In genomic region chr10:77089336-77089735, GRCm38 (mm10) we compare ENCODE assay signal across 8 mouse cellular contexts. TPM values are rescaled to one million over a fixed set of nuclear protein-coding genes. Genes with fewer than 3 reads are reported as not detected.
DNase-seq lines count a peak whose midpoint lies in the region; ATAC-seq and TF ChIP-seq lines count a peak whose summit lies in the region.

No protein-coding gene starts in this region.

- H3K4me1 ChIP-seq in limb, embryonic 14.5 days (ENCODE audit: control insufficient read depth, insufficient read depth, low read length) = no peaks in the 10 kb centered on the region
- no peaks in the 10 kb centered on the region for H3K4me1 ChIP-seq in limb, embryonic 10.5 days
- peaks cover 10% of the 10 kb centered on the region for H3K4me1 ChIP-seq in embryonic facial prominence, embryonic 15.5 days
- H3K4me1 ChIP-seq in kidney, embryonic 14.5 days (ENCODE audit: control insufficient read depth, insufficient read depth, low read length) = 0 out of 2 replicates have a peak, but pooled peaks cover 3% of the 10 kb centered on the region
- H3K4me1 ChIP-seq in midbrain, embryonic 14.5 days (ENCODE audit: control insufficient read depth, insufficient read depth, low read length) = no peaks in the 10 kb centered on the region
- no peaks in the 10 kb centered on the region for H3K4me1 ChIP-seq in thymus, adult 2 months (replicated peaks; ENCODE audit: control insufficient read depth, insufficient read depth, low read length)
- H3K4me1 ChIP-seq in cerebellum, adult 2 months (ENCODE audit: control insufficient read depth, insufficient read depth, low read length) = peaks cover 5% of the 10 kb centered on the region

- ATAC-seq in limb, embryonic 14.5 days (ENCODE audit: low FRiP score, low read depth) = no peak
- ATAC-seq in embryonic facial prominence, embryonic 15.5 days (ENCODE audit: insufficient number of reproducible peaks, low FRiP score, low TSS enrichment, low read depth) = 0 out of 2 replicates have a peak, but pooled peaks have one; percentile 52
- peak; percentile 50; the same call in 1 of the 2 replicates for ATAC-seq in kidney, embryonic 14.5 days (ENCODE audit: low FRiP score, low TSS enrichment)
- no peak for ATAC-seq in midbrain, embryonic 14.5 days (ENCODE audit: low FRiP score, low TSS enrichment)
- no peak for ATAC-seq in activated CD4-positive, CD25-positive, alpha-beta regulatory T cell, adult 4 months

- peaks cover 7% of the 10 kb centered on the region; the same call in 1 of the 2 replicates for H3K36me3 ChIP-seq in limb, embryonic 14.5 days (ENCODE audit: control insufficient read depth, insufficient read depth, low read length)
- H3K36me3 ChIP-seq in limb, embryonic 10.5 days = peaks cover 63% of the 10 kb centered on the region
- H3K36me3 ChIP-seq in embryonic facial prominence, embryonic 15.5 days = peaks cover 8% of the 10 kb centered on the region; the same call in 1 of the 2 replicates
- peaks cover 26% of the 10 kb centered on the region for H3K36me3 ChIP-seq in kidney, embryonic 14.5 days (ENCODE audit: control insufficient read depth, insufficient read depth, low read length)
- H3K36me3 ChIP-seq in midbrain, embryonic 14.5 days (ENCODE audit: control insufficient read depth, insufficient read depth, low read length) = no peaks in the 10 kb centered on the region
- H3K36me3 ChIP-seq in thymus, adult 2 months (ENCODE audit: control insufficient read depth, insufficient read depth, low read length) = no peaks in the 10 kb centered on the region

- DNase-seq in limb, embryonic 14.5 days (ENCODE audit: low spot score) = peak; percentile 32
- no peak for DNase-seq in limb, embryonic 10.5 days (ENCODE audit: low spot score)
- peak; percentile 52 for DNase-seq in midbrain, embryonic 14.5 days
- DNase-seq in thymus, adult 2 months = no peak
- no peak for DNase-seq in cerebellum, adult 2 months

- 0 out of 2 replicates have a peak, but pooled peaks cover 8% of the 10 kb centered on the region for H3K9me3 ChIP-seq in limb, embryonic 14.5 days (ENCODE audit: control insufficient read depth, low read length)
- H3K9me3 ChIP-seq in limb, embryonic 10.5 days (replicated peaks) = no peaks in the 10 kb centered on the region
- 0 out of 2 replicates have a peak, but pooled peaks cover 5% of the 10 kb centered on the region for H3K9me3 ChIP-seq in embryonic facial prominence, embryonic 15.5 days (replicated peaks)
- no peaks in the 10 kb centered on the region; the same call in 1 of the 2 replicates for H3K9me3 ChIP-seq in kidney, embryonic 14.5 days (ENCODE audit: control insufficient read depth, low read length)
- H3K9me3 ChIP-seq in midbrain, embryonic 14.5 days (ENCODE audit: control insufficient read depth, low read length) = 0 out of 2 replicates have a peak, but pooled peaks cover 7% of the 10 kb centered on the region

- no peak overlapping the region for H3K27ac ChIP-seq in limb, embryonic 14.5 days (replicated peaks; ENCODE audit: low read depth, low read length)
- H3K27ac ChIP-seq in limb, embryonic 10.5 days = no peak overlapping the region
- H3K27ac ChIP-seq in embryonic facial prominence, embryonic 15.5 days (replicated peaks) = peak overlapping the region; percentile 34; the same call in 1 of the 2 replicates
- peak overlapping the region; percentile 68; the same call in 1 of the 2 replicates for H3K27ac ChIP-seq in kidney, embryonic 14.5 days (ENCODE audit: low read depth, low read length)
- no peak overlapping the region for H3K27ac ChIP-seq in midbrain, embryonic 14.5 days (replicated peaks; ENCODE audit: low read depth, low read length)
- H3K27ac ChIP-seq in thymus, adult 2 months (ENCODE audit: control insufficient read depth, insufficient read depth, low read length) = no peak overlapping the region; the same call in 1 of the 2 replicates
- no peak overlapping the region for H3K27ac ChIP-seq in cerebellum, adult 2 months (ENCODE audit: insufficient read depth, low read length)

- 60% methylated on average over 8 of the region's 8 CpGs for WGBS in limb, embryonic 14.5 days
- 70% methylated on average over 8 of the region's 8 CpGs for WGBS in limb, embryonic 10.5 days
- 61% methylated on average over 8 of the region's 8 CpGs for WGBS in embryonic facial prominence, embryonic 15.5 days
- WGBS in kidney, embryonic 14.5 days = 51% methylated on average over 8 of the region's 8 CpGs
- 28% methylated on average over 8 of the region's 8 CpGs for WGBS in midbrain, embryonic 14.5 days
- 85% methylated on average over 8 of the region's 8 CpGs for WGBS in thymus, adult 2 months
- WGBS in cerebellum, adult 2 months = 55% methylated on average over 8 of the region's 8 CpGs

- TF ChIP-seq POLR2A in limb, embryonic 14.5 days (IDR thresholded peaks at IDR 0.05; ENCODE audit: borderline replicate concordance, extremely low read depth, insufficient read depth, insufficient read length) = no peak
- TF ChIP-seq POLR2A in thymus, adult 2 months (IDR thresholded peaks at IDR 0.05; ENCODE audit: control insufficient read depth, extremely low read depth, insufficient read depth, low read length, poor library complexity) = no peak
- no peak for TF ChIP-seq POLR2A in cerebellum, adult 2 months (IDR thresholded peaks at IDR 0.05; ENCODE audit: borderline replicate concordance, insufficient read depth, low read length)

- H3K27me3 ChIP-seq in limb, embryonic 14.5 days (ENCODE audit: control insufficient read depth, insufficient read depth, low read length) = no peaks in the 10 kb centered on the region
- no peaks in the 10 kb centered on the region for H3K27me3 ChIP-seq in limb, embryonic 10.5 days (ENCODE audit: low read depth, poor library complexity, severe bottlenecking)
- no peaks in the 10 kb centered on the region for H3K27me3 ChIP-seq in embryonic facial prominence, embryonic 15.5 days
- H3K27me3 ChIP-seq in kidney, embryonic 14.5 days (ENCODE audit: control insufficient read depth, insufficient read depth, low read length) = no peaks in the 10 kb centered on the region
- no peaks in the 10 kb centered on the region for H3K27me3 ChIP-seq in midbrain, embryonic 14.5 days (ENCODE audit: control insufficient read depth, insufficient read depth, low read length)
- H3K27me3 ChIP-seq in thymus, adult 2 months (ENCODE audit: control insufficient read depth, insufficient read depth, low read length) = no peaks in the 10 kb centered on the region
- H3K27me3 ChIP-seq in cerebellum, adult 2 months (ENCODE audit: control insufficient read depth, insufficient read depth, low read length) = no peaks in the 10 kb centered on the region

- TF ChIP-seq CTCF in thymus, adult 2 months (IDR thresholded peaks at IDR 0.05; ENCODE audit: borderline replicate concordance, control insufficient read depth, extremely low read depth, insufficient read depth, low read length, poor library complexity) = no peak
- TF ChIP-seq CTCF in cerebellum, adult 2 months (IDR thresholded peaks at IDR 0.05; ENCODE audit: borderline replicate concordance, insufficient read depth, low read depth, low read length) = no peak

- H3K4me3 ChIP-seq in limb, embryonic 14.5 days (replicated peaks; ENCODE audit: low read length) = no peak overlapping the region
- no peak overlapping the region for H3K4me3 ChIP-seq in limb, embryonic 10.5 days
- no peak overlapping the region for H3K4me3 ChIP-seq in embryonic facial prominence, embryonic 15.5 days (replicated peaks)
- H3K4me3 ChIP-seq in kidney, embryonic 14.5 days (ENCODE audit: low read length) = no peak overlapping the region
- H3K4me3 ChIP-seq in midbrain, embryonic 14.5 days (replicated peaks; ENCODE audit: low read depth, low read length) = no peak overlapping the region
- H3K4me3 ChIP-seq in thymus, adult 2 months (ENCODE audit: control insufficient read depth, insufficient read depth, low read length) = no peak overlapping the region
- H3K4me3 ChIP-seq in cerebellum, adult 2 months (replicated peaks; ENCODE audit: insufficient read depth, low read depth, low read length) = no peak overlapping the region

- H3K4me2 ChIP-seq in limb, embryonic 14.5 days (replicated peaks; ENCODE audit: low read depth, low read length, severe bottlenecking) = no peak overlapping the region
- H3K4me2 ChIP-seq in embryonic facial prominence, embryonic 15.5 days (replicated peaks) = peak overlapping the region; percentile 22; the same call in 1 of the 2 replicates
- no peak overlapping the region for H3K4me2 ChIP-seq in kidney, embryonic 14.5 days (replicated peaks; ENCODE audit: low read depth, low read length)
- H3K4me2 ChIP-seq in midbrain, embryonic 14.5 days (ENCODE audit: low read length) = 0 out of 2 replicates have a peak overlapping the region, but pooled peaks have one; percentile 2

- no peak overlapping the region for H3K9ac ChIP-seq in limb, embryonic 14.5 days (ENCODE audit: low read depth, low read length, severe bottlenecking)
- no peak overlapping the region for H3K9ac ChIP-seq in embryonic facial prominence, embryonic 15.5 days
- no peak overlapping the region for H3K9ac ChIP-seq in kidney, embryonic 14.5 days (ENCODE audit: low read depth, low read length)
- H3K9ac ChIP-seq in midbrain, embryonic 14.5 days (replicated peaks; ENCODE audit: low read length) = no peak overlapping the region

RNA-seq across cellular contexts. Expression of gene Slc19a1, which starts 57.3 kb away (rescaled TPM):
- 47.1 and 80.8 TPM in 2 replicates for polyA plus RNA-seq in limb, embryonic 14.5 days (2012; rRNA removed)
- polyA plus RNA-seq in limb, embryonic 14.5 days (2014; fragmentation: Nextera tagmentation; extraction: Ambion mirVana) = 30.5 and 32.1 TPM in 2 replicates
- 42.4 and 47.2 TPM in 2 replicates for polyA plus RNA-seq in limb, embryonic 10.5 days (2016; fragmentation: Nextera tagmentation; extraction: Ambion mirVana)
- polyA plus RNA-seq in embryonic facial prominence, embryonic 15.5 days (2015; fragmentation: Nextera tagmentation; extraction: Ambion mirVana) = 29.0 and 32.5 TPM in 2 replicates
- 34.1 and 40.9 TPM in 2 replicates for polyA plus RNA-seq in kidney, embryonic 14.5 days (2014; fragmentation: Nextera tagmentation; extraction: Ambion mirVana)
- 33.5 and 37.5 TPM in 2 replicates for polyA plus RNA-seq in midbrain, embryonic 14.5 days (2014; fragmentation: Nextera tagmentation; extraction: Ambion mirVana)
- 10 to 100 TPM; 24.7 to 38.1 TPM for polyA plus RNA-seq in activated CD4-positive, CD25-positive, alpha-beta regulatory T cell, adult 4 months (2017; shearing (Covaris generic))
- 97.7 and 110 TPM in 2 replicates for polyA plus RNA-seq in thymus, adult 2 months (2012; rRNA removed)
- polyA plus RNA-seq in cerebellum, adult 2 months (2012; rRNA removed) = 39.5 and 49.4 TPM in 2 replicates

Comparison
In these comparisons a context has a peak if more than half of its experiments do, and no peak if none do; other contexts are left out.
1. DNase-seq: peak in limb, embryonic 14.5 days (single experiment) and midbrain, embryonic 14.5 days (single experiment); none in limb, embryonic 10.5 days (single experiment), thymus, adult 2 months (single experiment) and cerebellum, adult 2 months (0 of 2).
2. ATAC-seq: peak in embryonic facial prominence, embryonic 15.5 days (single experiment) and kidney, embryonic 14.5 days (single experiment); none in limb, embryonic 14.5 days (single experiment), midbrain, embryonic 14.5 days (single experiment) and activated CD4-positive, CD25-positive, alpha-beta regulatory T cell, adult 4 months (single experiment).
3. H3K27ac ChIP-seq: peak in embryonic facial prominence, embryonic 15.5 days (single experiment) and kidney, embryonic 14.5 days (single experiment); none in limb, embryonic 14.5 days (single experiment), limb, embryonic 10.5 days (single experiment), midbrain, embryonic 14.5 days (single experiment), thymus, adult 2 months (single experiment) and cerebellum, adult 2 months (single experiment).
4. H3K4me2 ChIP-seq: peak in embryonic facial prominence, embryonic 15.5 days (single experiment) and midbrain, embryonic 14.5 days (single experiment); none in limb, embryonic 14.5 days (single experiment) and kidney, embryonic 14.5 days (single experiment).